15 mouse cellular contexts compared by ENCODE assay signal in the genomic region with DNA sequence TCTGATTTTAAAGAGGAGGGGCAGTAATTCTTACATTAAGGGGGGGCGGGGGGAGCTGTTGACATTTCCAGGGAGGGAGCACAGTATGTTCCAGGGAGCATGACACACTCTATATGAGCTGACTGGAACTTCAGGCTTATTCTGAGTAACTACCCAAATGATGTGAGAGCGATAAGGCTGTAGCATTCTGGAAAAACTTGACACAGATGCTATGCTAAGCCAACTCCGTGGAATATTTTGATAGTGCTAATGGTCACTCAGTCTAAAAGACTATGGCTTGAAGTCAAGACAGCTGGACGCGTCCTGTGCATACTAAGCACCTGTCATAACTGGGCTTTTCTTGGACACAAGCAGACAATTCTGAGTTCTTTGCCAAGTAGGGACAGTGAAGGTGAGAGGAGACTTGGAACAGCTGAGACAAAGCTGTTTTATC. TPM values are rescaled to one million over a fixed set of nuclear protein-coding genes. Genes with fewer than 3 reads are reported as not detected.
A peak's percentile ranks its signal among the peaks of the same experiment; 100 is the strongest.
DNase-seq lines count a peak whose midpoint lies in the region; ATAC-seq and TF ChIP-seq lines count a peak whose summit lies in the region.
"Had no signal": no experiment of that assay in that cellular context is flagged by ENCODE, and none has a peak within 500 bp of the region (broad histone marks: within the 10 kb centered on the region; RNA-seq: fewer than 3 reads in every experiment).

No protein-coding gene starts in this region.

- no peak overlapping the region for H3K27ac ChIP-seq in midbrain, embryonic 11.5 days (ENCODE audit: low read depth, low read length)
- H3K27ac ChIP-seq in midbrain, embryonic 10.5 days (replicated peaks) = no peak overlapping the region
- peak overlapping the region; percentile 66 for H3K27ac ChIP-seq in lung, postnatal 0 days (ENCODE audit: low read length)
- peak overlapping the region; percentile 87 for H3K27ac ChIP-seq in stomach, postnatal 0 days (replicated peaks)
- H3K27ac ChIP-seq: embryonic facial prominence, embryonic 12.5 days; forebrain, embryonic 12.5 days; macrophage; neural tube, embryonic 15.5 days had no signal

- H3K4me3 ChIP-seq in midbrain, embryonic 11.5 days (ENCODE audit: low read depth, low read length) = no peak overlapping the region
- no peak overlapping the region for H3K4me3 ChIP-seq in midbrain, embryonic 10.5 days
- H3K4me3 ChIP-seq in lung, postnatal 0 days (ENCODE audit: low read depth, low read length) = no peak overlapping the region
- no peak overlapping the region for H3K4me3 ChIP-seq in stomach, postnatal 0 days (ENCODE audit: low read depth, low read length)
- H3K4me3 ChIP-seq: embryonic facial prominence, embryonic 12.5 days; forebrain, embryonic 12.5 days; neural tube, embryonic 15.5 days had no signal

- WGBS in midbrain, embryonic 11.5 days = 88% methylated on average over 5 of the region's 5 CpGs
- WGBS in midbrain, embryonic 10.5 days = 82% methylated on average over 5 of the region's 5 CpGs
- 53% methylated on average over 5 of the region's 5 CpGs for WGBS in lung, postnatal 0 days
- WGBS in stomach, postnatal 0 days = 39% methylated on average over 5 of the region's 5 CpGs

- no peak for ATAC-seq in midbrain, embryonic 11.5 days (ENCODE audit: low FRiP score)
- ATAC-seq in lung, postnatal 0 days = peak; percentile 87
- ATAC-seq in stomach, postnatal 0 days (ENCODE audit: low FRiP score, low TSS enrichment) = peak; percentile 62
- ATAC-seq: activated CD4-positive, CD25-positive, alpha-beta regulatory T cell, adult 4 months; inflammation-experienced regulatory T-cells, adult 6 months had no signal

- no peaks in the 10 kb centered on the region for H3K9me3 ChIP-seq in midbrain, embryonic 11.5 days (ENCODE audit: control insufficient read depth, low read length)
- no peaks in the 10 kb centered on the region for H3K9me3 ChIP-seq in midbrain, embryonic 10.5 days (replicated peaks)
- H3K9me3 ChIP-seq in lung, postnatal 0 days (ENCODE audit: low read length) = no peaks in the 10 kb centered on the region
- no peaks in the 10 kb centered on the region for H3K9me3 ChIP-seq in stomach, postnatal 0 days (ENCODE audit: control insufficient read depth, low read length)
- H3K9me3 ChIP-seq: embryonic facial prominence, embryonic 12.5 days; forebrain, embryonic 12.5 days; neural tube, embryonic 15.5 days had no signal

- peak; percentile 28 for DNase-seq in kidney, adult 9 months
- DNase-seq in kidney, adult 8-10 months = no peak
- DNase-seq in midbrain, embryonic 11.5 days (ENCODE audit: low spot score, missing footprints) = peak; percentile 44
- DNase-seq in midbrain, embryonic 10.5 days (ENCODE audit: low spot score) = no peak
- peak; percentile 95 for DNase-seq in lung, postnatal 0 days (ENCODE audit: low spot score)
- no peak for DNase-seq in stomach, postnatal 0 days (ENCODE audit: low spot score)
- DNase-seq in frontal cortex, postnatal 14 days (ENCODE audit: low spot score in 2 of 2) = no peak
- DNase-seq: cerebellum, postnatal 25 days; thymus, adult 18-20 months had no signal

- TF ChIP-seq EP300 in lung, postnatal 0 days (IDR thresholded peaks at IDR 0.05) = peak; percentile 99
- peak; percentile 67 for TF ChIP-seq EP300 in stomach, postnatal 0 days (optimal IDR thresholded peaks at IDR 0.05)

- H3K4me1 ChIP-seq in midbrain, embryonic 11.5 days (ENCODE audit: control insufficient read depth, insufficient read depth, low read length) = no peaks in the 10 kb centered on the region
- H3K4me1 ChIP-seq in midbrain, embryonic 10.5 days = no peaks in the 10 kb centered on the region; the same call in 1 of the 2 replicates
- peaks cover 9% of the 10 kb centered on the region; the same call in 1 of the 2 replicates for H3K4me1 ChIP-seq in lung, postnatal 0 days (ENCODE audit: insufficient read depth, low read depth, low read length)
- H3K4me1 ChIP-seq in stomach, postnatal 0 days (replicated peaks; ENCODE audit: control insufficient read depth, insufficient read depth) = peaks cover 4% of the 10 kb centered on the region; the same call in 1 of the 2 replicates
- H3K4me1 ChIP-seq: embryonic facial prominence, embryonic 12.5 days; forebrain, embryonic 12.5 days; neural tube, embryonic 15.5 days had no signal

- no peaks in the 10 kb centered on the region for H3K36me3 ChIP-seq in midbrain, embryonic 11.5 days (ENCODE audit: control insufficient read depth, insufficient read depth, low read length)
- H3K36me3 ChIP-seq in midbrain, embryonic 10.5 days = no peaks in the 10 kb centered on the region
- H3K36me3 ChIP-seq in lung, postnatal 0 days (ENCODE audit: insufficient read depth, low read length) = no peaks in the 10 kb centered on the region
- no peaks in the 10 kb centered on the region for H3K36me3 ChIP-seq in stomach, postnatal 0 days (ENCODE audit: control insufficient read depth, insufficient read depth, low read length)
- H3K36me3 ChIP-seq: embryonic facial prominence, embryonic 12.5 days; forebrain, embryonic 12.5 days; neural tube, embryonic 15.5 days had no signal

- H3K27me3 ChIP-seq in midbrain, embryonic 11.5 days (ENCODE audit: control insufficient read depth, insufficient read depth, low read length) = no peaks in the 10 kb centered on the region
- H3K27me3 ChIP-seq in midbrain, embryonic 10.5 days (ENCODE audit: low read depth, poor library complexity, severe bottlenecking) = no peaks in the 10 kb centered on the region
- no peaks in the 10 kb centered on the region for H3K27me3 ChIP-seq in lung, postnatal 0 days (replicated peaks; ENCODE audit: insufficient read depth, low read length)
- H3K27me3 ChIP-seq in stomach, postnatal 0 days (ENCODE audit: control insufficient read depth, insufficient read depth, low read length) = no peaks in the 10 kb centered on the region
- H3K27me3 ChIP-seq: embryonic facial prominence, embryonic 12.5 days; forebrain, embryonic 12.5 days; neural tube, embryonic 15.5 days had no signal

- no peak overlapping the region for H3K4me2 ChIP-seq in midbrain, embryonic 11.5 days
- no peak overlapping the region for H3K4me2 ChIP-seq in lung, postnatal 0 days (replicated peaks; ENCODE audit: low read depth, low read length)
- H3K4me2 ChIP-seq in stomach, postnatal 0 days (replicated peaks; ENCODE audit: low read depth) = no peak overlapping the region
- H3K4me2 ChIP-seq: embryonic facial prominence, embryonic 12.5 days; forebrain, embryonic 12.5 days; neural tube, embryonic 15.5 days had no signal

- H3K9ac ChIP-seq in midbrain, embryonic 11.5 days (ENCODE audit: low read length) = no peak overlapping the region
- no peak overlapping the region for H3K9ac ChIP-seq in lung, postnatal 0 days (replicated peaks; ENCODE audit: low read depth)
- H3K9ac ChIP-seq in stomach, postnatal 0 days (ENCODE audit: low read length) = no peak overlapping the region
- H3K9ac ChIP-seq: embryonic facial prominence, embryonic 12.5 days; forebrain, embryonic 12.5 days; neural tube, embryonic 15.5 days had no signal

- TF ChIP-seq CTCF in lung, postnatal 0 days (IDR thresholded peaks at IDR 0.05) = 0 out of 2 replicates have a peak, but pooled peaks have one; percentile 12
- no peak for TF ChIP-seq CTCF in stomach, postnatal 0 days (IDR thresholded peaks at IDR 0.05; ENCODE audit: low read depth)

RNA-seq across cellular contexts. Expression of gene Copb1, which starts 51.5 kb away (rescaled TPM):
- polyA plus RNA-seq in midbrain, embryonic 11.5 days (2014; fragmentation: Nextera tagmentation; extraction: Ambion mirVana) = 117 and 140 TPM in 2 replicates
- 95.6 and 100 TPM in 2 replicates for polyA plus RNA-seq in midbrain, embryonic 10.5 days (2016; fragmentation: Nextera tagmentation; extraction: Ambion mirVana)
- 75.1 and 82.2 TPM in 2 replicates for polyA plus RNA-seq in lung, postnatal 0 days (2015; fragmentation: Nextera tagmentation; extraction: Ambion mirVana)
- 82.6 and 83.7 TPM in 2 replicates for polyA plus RNA-seq in stomach, postnatal 0 days (2015; fragmentation: Nextera tagmentation; extraction: Ambion mirVana)

Comparison
In these comparisons a context has a peak if more than half of its experiments do, and no peak if none do; other contexts are left out.
1. DNase-seq: peak in kidney, adult 9 months (single experiment), midbrain, embryonic 11.5 days (single experiment) and lung, postnatal 0 days (single experiment); none in kidney, adult 8-10 months (0 of 2), midbrain, embryonic 10.5 days (single experiment), stomach, postnatal 0 days (single experiment) and frontal cortex, postnatal 14 days (0 of 2).
2. H3K27ac ChIP-seq: peak in lung, postnatal 0 days (single experiment) and stomach, postnatal 0 days (single experiment); none in midbrain, embryonic 11.5 days (single experiment) and midbrain, embryonic 10.5 days (single experiment).